Mouse (Mus musculus): ENCODE measurements at regions not wholly inside any gene's neighbourhood (a gene's known extent, or its start where the extent isn't known, plus 50 kb on each side); places are given as distances from the start of the nearest gene placed in this dataset.

GRCm38 (mm10) chr5:101426067-101426771 lies 238.6 kb downstream of the Nkx6-1 start:
- Histone ChIP-seq H3K4me3 (ENCODE audit: low read depth, low read length) (no peak overlapping the region), H3K9me3 (ENCODE audit: control insufficient read depth, low read length) (no peaks in the 10 kb centered on the region), H3K4me2 (ENCODE audit: low read depth, low read length) (peak overlapping the region; percentile 11; the same call in 1 of the 2 replicates), H3K27ac (ENCODE audit: low read depth, low read length) (no peak overlapping the region), H3K9ac (replicated peaks; ENCODE audit: low read depth, low read length) (no peak overlapping the region), H3K27me3 (ENCODE audit: control insufficient read depth, insufficient read depth, low read length) (0 out of 2 replicates have a peak, but pooled peaks cover 4% of the 10 kb centered on the region), H3K4me1 (ENCODE audit: control insufficient read depth, insufficient read depth, low read length) (peaks cover 7% of the 10 kb centered on the region; the same call in 1 of the 2 replicates), H3K36me3 (ENCODE audit: control insufficient read depth, insufficient read depth, low read length) (no peaks in the 10 kb centered on the region)
- ATAC-seq (ENCODE audit: low read depth), result peak; percentile 83
- 13% methylated on average over 13 of the region's 13 CpGs for WGBS

DNA sequence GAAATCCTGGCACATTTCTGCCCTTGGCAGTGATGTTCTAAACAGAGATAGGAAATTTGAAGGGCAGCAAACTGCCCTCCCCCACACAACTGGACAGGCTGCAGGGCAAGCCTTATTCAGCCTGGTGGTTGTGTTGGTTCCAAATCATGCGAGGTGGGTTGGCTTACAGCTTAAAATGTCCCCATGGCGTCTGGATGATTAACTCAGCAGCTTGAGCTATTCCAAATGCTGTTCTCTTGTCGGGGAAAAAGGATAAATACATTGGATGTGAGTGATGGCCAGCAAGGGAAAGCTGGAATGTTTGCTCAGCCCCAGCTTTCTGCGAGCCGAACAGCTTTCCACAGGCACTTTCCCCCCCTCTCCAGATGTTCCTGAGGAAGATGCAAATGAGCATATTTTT lies 280.5 kb downstream of the Nkx6-1 start:
- 51% methylated on average over 5 of the region's 5 CpGs for WGBS
- H3K9ac ChIP-seq (replicated peaks; ENCODE audit: low read depth, low read length), result no peak overlapping the region
- no peak for ATAC-seq (ENCODE audit: low read depth)
- no peaks in the 10 kb centered on the region for H3K27me3 ChIP-seq (ENCODE audit: control insufficient read depth, insufficient read depth, low read length)
- H3K9me3 ChIP-seq (ENCODE audit: control insufficient read depth, low read length), result no peaks in the 10 kb centered on the region
- H3K4me1 ChIP-seq (ENCODE audit: control insufficient read depth, insufficient read depth, low read length), result no peaks in the 10 kb centered on the region
- no peak overlapping the region for H3K4me3 ChIP-seq (ENCODE audit: low read depth, low read length)
- H3K27ac ChIP-seq (ENCODE audit: low read depth, low read length), result no peak overlapping the region
- no peaks in the 10 kb centered on the region for H3K36me3 ChIP-seq (ENCODE audit: control insufficient read depth, insufficient read depth, low read length)
- no peak overlapping the region for H3K4me2 ChIP-seq (ENCODE audit: low read depth, low read length)

- no peaks in the 10 kb centered on the region for H3K4me1 ChIP-seq (ENCODE audit: control insufficient read depth, insufficient read depth, low read length)
- no peaks in the 10 kb centered on the region for H3K27me3 ChIP-seq (ENCODE audit: control insufficient read depth, insufficient read depth, low read length)
- no peaks in the 10 kb centered on the region for H3K9me3 ChIP-seq (ENCODE audit: control insufficient read depth, low read length)
- H3K9ac ChIP-seq (replicated peaks; ENCODE audit: low read depth, low read length), result no peak overlapping the region
- H3K27ac ChIP-seq (ENCODE audit: low read depth, low read length), result no peak overlapping the region
- no peak overlapping the region for H3K4me3 ChIP-seq (ENCODE audit: low read depth, low read length)
- no peak for ATAC-seq (ENCODE audit: low read depth)
- no peak overlapping the region for H3K4me2 ChIP-seq (ENCODE audit: low read depth, low read length)
- H3K36me3 ChIP-seq (ENCODE audit: control insufficient read depth, insufficient read depth, low read length), result no peaks in the 10 kb centered on the region
- WGBS, result 79% methylated on average over 8 of the region's 8 CpGs
These were observed 283.4 kb downstream of the Nkx6-1 start for GRCm38 (mm10) chr5:101381361-101381760.

- Histone ChIP-seq H3K27ac (ENCODE audit: low read depth, low read length) (no peak overlapping the region), H3K9me3 (ENCODE audit: control insufficient read depth, low read length) (no peaks in the 10 kb centered on the region), H3K9ac (replicated peaks; ENCODE audit: low read depth, low read length) (no peak overlapping the region), H3K27me3 (ENCODE audit: control insufficient read depth, insufficient read depth, low read length) (peaks cover 1% of the 10 kb centered on the region; the same call in 1 of the 2 replicates), H3K36me3 (ENCODE audit: control insufficient read depth, insufficient read depth, low read length) (no peaks in the 10 kb centered on the region), H3K4me3 (ENCODE audit: low read depth, low read length) (no peak overlapping the region), H3K4me1 (ENCODE audit: control insufficient read depth, insufficient read depth, low read length) (no peaks in the 10 kb centered on the region), H3K4me2 (ENCODE audit: low read depth, low read length) (no peak overlapping the region)
- no peak for ATAC-seq (ENCODE audit: low read depth)
- 89% methylated on average over 6 of the region's 6 CpGs for WGBS
These were observed 288.1 kb downstream of the Nkx6-1 start for GRCm38 (mm10) chr5:101376657-101377056.

- Histone ChIP-seq H3K9me3 (ENCODE audit: control insufficient read depth, low read length) (no peaks in the 10 kb centered on the region), H3K27me3 (ENCODE audit: control insufficient read depth, insufficient read depth, low read length) (peaks cover 2% of the 10 kb centered on the region; the same call in 1 of the 2 replicates), H3K9ac (replicated peaks; ENCODE audit: low read depth, low read length) (no peak overlapping the region), H3K4me2 (ENCODE audit: low read depth, low read length) (no peak overlapping the region), H3K4me1 (ENCODE audit: control insufficient read depth, insufficient read depth, low read length) (no peaks in the 10 kb centered on the region), H3K27ac (ENCODE audit: low read depth, low read length) (no peak overlapping the region), H3K4me3 (ENCODE audit: low read depth, low read length) (no peak overlapping the region), H3K36me3 (ENCODE audit: control insufficient read depth, insufficient read depth, low read length) (no peaks in the 10 kb centered on the region)
- WGBS, result 74% methylated on average over 2 of the region's 2 CpGs
- ATAC-seq (ENCODE audit: low read depth), result no peak
These were observed 290.7 kb downstream of the Nkx6-1 start for GRCm38 (mm10) chr5:101374129-101374528.

- no peak overlapping the region for H3K4me3 ChIP-seq (ENCODE audit: low read depth, low read length)
- H3K9ac ChIP-seq (replicated peaks; ENCODE audit: low read depth, low read length), result no peak overlapping the region
- H3K27me3 ChIP-seq (ENCODE audit: control insufficient read depth, insufficient read depth, low read length), result peaks cover 10% of the 10 kb centered on the region
- ATAC-seq (ENCODE audit: low read depth), result no peak
- H3K9me3 ChIP-seq (ENCODE audit: control insufficient read depth, low read length), result no peaks in the 10 kb centered on the region
- H3K4me1 ChIP-seq (ENCODE audit: control insufficient read depth, insufficient read depth, low read length), result no peaks in the 10 kb centered on the region
- H3K4me2 ChIP-seq (ENCODE audit: low read depth, low read length), result no peak overlapping the region
- 47% methylated on average over 8 of the region's 8 CpGs for WGBS
- H3K27ac ChIP-seq (ENCODE audit: low read depth, low read length), result no peak overlapping the region
- no peaks in the 10 kb centered on the region for H3K36me3 ChIP-seq (ENCODE audit: control insufficient read depth, insufficient read depth, low read length)
These were observed 292.6 kb downstream of the Nkx6-1 start for GRCm38 (mm10) chr5:101372204-101372603.

DNA sequence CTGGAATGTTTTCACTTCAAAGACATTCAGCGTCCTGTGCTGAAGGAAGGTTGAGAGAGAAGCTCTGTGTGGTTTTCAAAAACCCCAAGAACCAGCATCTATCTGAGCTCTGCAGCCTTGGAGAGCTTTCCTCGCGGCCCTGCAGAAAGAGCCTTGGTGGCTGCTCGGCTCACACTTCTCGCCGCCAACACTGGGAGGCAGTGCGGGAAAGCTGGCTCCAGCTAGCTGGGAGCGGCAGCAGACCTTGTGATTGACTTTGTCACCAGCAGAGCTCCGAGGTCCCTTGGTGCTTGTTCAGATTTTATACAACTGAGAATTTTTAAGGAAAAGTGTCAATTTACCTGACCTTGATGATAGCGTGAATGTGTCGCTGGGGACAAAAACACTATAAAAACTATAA lies 299.4 kb downstream of the Nkx6-1 start:
- H3K4me1 ChIP-seq (ENCODE audit: control insufficient read depth, insufficient read depth, low read length), result no peaks in the 10 kb centered on the region
- H3K4me3 ChIP-seq (ENCODE audit: low read depth, low read length), result no peak overlapping the region
- H3K4me2 ChIP-seq (ENCODE audit: low read depth, low read length), result no peak overlapping the region
- H3K27ac ChIP-seq (ENCODE audit: low read depth, low read length), result no peak overlapping the region
- 8% methylated on average over 11 of the region's 11 CpGs for WGBS
- no peaks in the 10 kb centered on the region for H3K36me3 ChIP-seq (ENCODE audit: control insufficient read depth, insufficient read depth, low read length)
- H3K9ac ChIP-seq (replicated peaks; ENCODE audit: low read depth, low read length), result no peak overlapping the region
- ATAC-seq (ENCODE audit: low read depth), result peak; percentile 66; the same call in 1 of the 2 replicates
- H3K9me3 ChIP-seq (ENCODE audit: control insufficient read depth, low read length), result no peaks in the 10 kb centered on the region
- peaks cover 23% of the 10 kb centered on the region for H3K27me3 ChIP-seq (ENCODE audit: control insufficient read depth, insufficient read depth, low read length)

GRCm38 (mm10) chr5:101359986-101360385 lies 304.8 kb downstream of the Nkx6-1 start:
- ATAC-seq (ENCODE audit: low read depth), result no peak
- 11% methylated on average over 6 of the region's 6 CpGs for WGBS
- H3K27me3 ChIP-seq (ENCODE audit: control insufficient read depth, insufficient read depth, low read length), result peaks cover 6% of the 10 kb centered on the region

GRCm38 (mm10) chr5:101345406-101345805 lies 319.4 kb downstream of the Nkx6-1 start:
- Histone ChIP-seq H3K9ac (replicated peaks; ENCODE audit: low read depth, low read length) (no peak overlapping the region), H3K27ac (ENCODE audit: low read depth, low read length) (no peak overlapping the region), H3K9me3 (ENCODE audit: control insufficient read depth, low read length) (no peaks in the 10 kb centered on the region), H3K27me3 (ENCODE audit: control insufficient read depth, insufficient read depth, low read length) (no peaks in the 10 kb centered on the region), H3K4me3 (ENCODE audit: low read depth, low read length) (no peak overlapping the region), H3K4me1 (ENCODE audit: control insufficient read depth, insufficient read depth, low read length) (no peaks in the 10 kb centered on the region), H3K4me2 (ENCODE audit: low read depth, low read length) (no peak overlapping the region), H3K36me3 (ENCODE audit: control insufficient read depth, insufficient read depth, low read length) (no peaks in the 10 kb centered on the region)
- 89% methylated on average over 3 of the region's 3 CpGs for WGBS
- ATAC-seq (ENCODE audit: low read depth), result no peak

More at GRCm38 (mm10) chr5:101359986-101360385, 304.8 kb downstream of the Nkx6-1 start:
- Histone ChIP-seq H3K9me3 (ENCODE audit: control insufficient read depth, low read length) (no peaks in the 10 kb centered on the region), H3K4me3 (ENCODE audit: low read depth, low read length) (no peak overlapping the region), H3K36me3 (ENCODE audit: control insufficient read depth, insufficient read depth, low read length) (no peaks in the 10 kb centered on the region), H3K27ac (ENCODE audit: low read depth, low read length) (no peak overlapping the region), H3K4me1 (ENCODE audit: control insufficient read depth, insufficient read depth, low read length) (no peaks in the 10 kb centered on the region), H3K4me2 (ENCODE audit: low read depth, low read length) (no peak overlapping the region), H3K9ac (replicated peaks; ENCODE audit: low read depth, low read length) (no peak overlapping the region)

Data from neural tube, embryonic 14.5 days (tissue).